Mouse (Mus musculus) liver, embryonic 14.5 days (tissue): ENCODE measurements around the gene Itfg2.

Source experiments
- CTCF ChIP-seq: IDR thresholded peaks from 2 replicates; pipeline ENCODE4 v1.5.1; 2016; ENCODE audit warnings: antibody characterized with exemption, low read depth, control low read depth
- EP300 ChIP-seq: IDR thresholded peaks from 2 replicates; pipeline ENCODE4 v1.6.1; 2016; ENCODE audit warnings: antibody characterized with exemption, low read depth

DNA sequence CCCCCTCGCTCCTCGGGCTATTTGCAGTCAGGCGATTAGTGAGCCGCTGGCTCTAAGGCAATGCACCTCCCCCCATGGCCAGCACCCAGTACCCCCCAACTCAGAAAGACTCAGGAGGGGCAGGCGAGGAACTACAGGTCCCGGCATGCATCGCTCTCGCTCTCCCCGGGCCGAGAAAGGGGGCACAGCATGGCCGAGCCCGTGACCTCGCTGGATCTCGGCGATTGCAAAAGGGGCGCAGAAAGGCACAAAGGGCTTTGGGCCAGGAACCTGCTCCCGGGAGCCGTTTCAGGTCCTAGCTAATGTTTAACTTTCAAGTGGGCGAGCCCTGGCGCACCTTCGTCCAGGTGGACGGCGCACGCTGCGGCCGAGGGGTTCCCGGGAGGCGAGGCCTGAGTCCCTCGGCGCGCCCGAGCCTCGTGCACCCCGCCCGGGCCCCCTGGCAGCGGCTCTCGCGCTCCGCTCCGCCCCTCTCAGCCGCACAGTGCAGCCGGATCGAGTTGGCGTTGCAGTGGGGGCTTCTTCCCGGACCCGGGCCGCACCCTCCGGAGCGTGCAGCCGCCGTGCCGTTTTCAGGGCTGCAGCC is 13.1 kb upstream of the Itfg2 start:
- TF ChIP-seq EP300, result no peak
- no peak for TF ChIP-seq CTCF
